Mouse (Mus musculus) granulocyte monocyte progenitor cell, adult 5-6 weeks (primary cell): ENCODE data around the gene Acrbp. TPM values are rescaled to one million over a fixed set of nuclear protein-coding genes. Genes with fewer than 3 reads are reported as not detected.
A peak's percentile ranks its signal among the peaks of the same experiment; 100 is the strongest.

ENCODE experiments used
- ATAC-seq: replicated peaks from 2 replicates; pipeline ENCODE4 v1.8.0; 2016; ENCODE audit warnings: mild to moderate bottlenecking, moderate TSS enrichment, inconsistent platforms; ENCODE audit not compliant: poor library complexity, severe bottlenecking
- total RNA-seq, 2 experiments: library from RNA; stranded (forward) in 1 of 2; stranded (reverse) in 1 of 2; fragments of 200-712, 200-1000 nt in 1 of 2; fragments of >200 nt in 1 of 2; fragmentation: Nextera tagmentation in 1 of 2; gene quantifications; 2 replicates each; pipeline ENCODE4 v1.2.3; 2014 to 2017

Acrbp gene
- total RNA-seq, 2 experiments from 2014 or later, result 1.3 to 10.6 TPM

- ATAC-seq, result no peak
Measured at GRCm38 (mm10) chr6:125097951-125098350, 48.5 kb downstream of the Acrbp start.

DNA sequence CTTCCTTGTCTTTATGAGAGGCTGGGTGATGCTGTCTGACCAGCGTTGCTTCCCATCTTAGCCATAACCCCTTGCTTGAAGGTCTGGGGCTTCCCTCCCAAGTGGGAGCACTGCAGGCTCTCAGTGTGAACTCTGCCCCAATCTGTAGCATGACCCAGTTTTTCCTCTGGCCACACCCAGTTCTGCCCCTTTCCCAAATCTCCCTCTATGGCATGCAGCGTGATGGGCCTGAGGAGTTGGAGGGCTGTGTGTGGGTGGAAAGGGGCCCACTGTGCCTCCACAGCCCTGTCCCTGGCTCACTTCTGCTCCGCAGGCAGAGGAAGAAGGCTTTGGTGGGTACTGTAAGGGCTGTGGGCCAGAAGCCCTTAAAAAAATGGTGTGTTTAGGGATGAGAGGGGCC is 49.0 kb downstream of the Acrbp start:
- ATAC-seq, result no peak

DNA sequence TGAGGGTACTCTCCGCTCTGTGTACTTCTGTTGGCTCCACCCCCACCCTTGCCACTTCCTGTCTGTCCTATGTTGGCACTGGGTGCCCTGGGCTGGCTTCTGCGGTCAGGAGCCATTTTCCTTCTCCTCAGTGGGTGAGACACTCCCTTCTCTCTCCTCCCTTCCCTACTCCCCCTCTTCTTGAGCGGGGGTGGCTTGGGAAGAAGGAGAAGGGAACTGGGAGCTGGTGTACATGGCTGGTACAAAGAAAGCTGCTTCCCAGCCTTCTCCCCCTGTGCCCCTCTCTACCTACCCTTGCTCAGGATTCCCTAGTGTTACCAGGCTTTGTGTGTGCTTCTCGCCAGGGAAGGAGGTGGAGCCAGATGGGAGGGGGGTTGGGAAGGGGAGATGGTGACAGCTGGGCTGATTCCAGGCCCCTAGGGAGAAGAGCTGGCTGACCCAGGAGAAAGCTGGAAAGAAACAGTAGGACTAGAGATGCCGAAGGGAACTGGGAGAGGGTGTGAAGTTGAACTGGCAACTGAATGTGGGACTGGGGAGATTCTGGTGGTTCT is 50.0 kb downstream of the Acrbp start:
- peak; percentile 48 for ATAC-seq

GRCm38 (mm10) chr6:125101444-125101843 is 52.0 kb downstream of the Acrbp start:
- no peak for ATAC-seq

DNA sequence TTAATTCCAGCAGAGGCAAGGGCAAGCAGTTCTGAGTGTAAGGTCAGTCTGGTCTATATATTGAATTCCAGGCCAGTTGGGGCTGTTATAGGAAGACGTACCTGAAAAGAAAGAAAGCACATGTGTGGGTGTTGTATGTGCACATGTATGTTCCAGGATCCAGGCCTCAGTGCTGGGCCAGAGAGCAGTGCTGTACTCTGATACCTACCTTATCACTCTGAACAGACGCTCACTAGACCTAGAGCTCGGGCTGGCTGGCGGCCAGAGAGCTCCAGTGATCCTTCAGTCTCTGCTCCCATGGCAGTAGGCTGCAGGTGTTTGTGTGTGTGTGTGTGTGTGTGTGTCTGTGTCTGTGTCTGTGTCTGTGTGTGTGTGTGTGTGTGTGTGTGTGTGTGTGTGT is 54.7 kb downstream of the Acrbp start:
- no peak for ATAC-seq

DNA sequence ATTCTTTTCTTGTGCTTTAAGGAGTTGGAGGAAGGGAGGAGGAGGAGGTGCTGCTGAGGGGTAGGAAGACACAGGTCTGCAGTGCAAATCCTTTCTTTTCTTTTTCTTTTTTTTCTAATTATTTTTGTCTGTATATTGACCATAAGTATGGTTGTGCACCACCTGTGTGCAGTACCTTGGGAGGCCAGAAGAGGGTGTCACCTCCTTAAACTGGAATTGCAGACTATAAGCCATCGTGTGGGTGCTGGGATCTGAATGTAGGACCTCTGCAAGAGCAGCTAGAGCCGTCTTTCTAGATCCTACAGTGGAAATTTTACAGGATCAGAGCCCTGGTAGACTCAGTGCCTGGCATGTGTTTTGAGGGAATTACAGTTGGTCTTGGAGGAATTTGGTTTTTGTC is 58.2 kb downstream of the Acrbp start:
- no peak for ATAC-seq

- no peak for ATAC-seq
Measured at GRCm38 (mm10) chr6:125109371-125109770, 59.9 kb downstream of the Acrbp start.

DNA sequence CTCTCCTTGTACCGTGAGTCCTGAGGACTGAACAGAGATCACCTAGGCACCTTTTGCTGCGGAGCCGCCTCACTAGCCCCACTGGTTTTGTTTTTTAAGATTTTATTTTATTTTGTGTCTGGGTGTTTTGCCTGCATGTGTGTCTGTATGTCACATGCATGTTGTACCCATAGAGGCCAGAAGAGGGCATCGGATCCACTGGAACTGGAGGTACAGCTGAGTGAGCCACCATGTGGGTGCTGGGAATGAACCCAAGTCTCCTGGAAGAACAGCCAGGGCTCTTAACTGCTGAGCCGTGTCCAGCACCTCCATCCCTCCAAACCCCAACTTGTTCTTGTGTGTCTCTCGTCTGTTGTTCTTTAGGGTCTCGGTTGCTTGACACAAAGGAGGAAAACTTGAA is 61.4 kb downstream of the Acrbp start:
- peak; percentile 41; the same call in 1 of the 2 replicates for ATAC-seq

GRCm38 (mm10) chr6:125112553-125112952 is 63.1 kb downstream of the Acrbp start:
- ATAC-seq, result peak; percentile 78

Other genes starting within 250 kb of the Acrbp start
- 3.1 and 5.2 TPM in 2 replicates for gene Spsb2, start 241.0 kb upstream of the Acrbp start, total RNA-seq (2014; fragmentation: Nextera tagmentation)
- gene Spsb2, start 241.0 kb upstream of the Acrbp start, total RNA-seq (2017), result 4.6 and 10.5 TPM in 2 replicates
- 357 and 379 TPM in 2 replicates for gene Tpi1, start 235.4 kb upstream of the Acrbp start, total RNA-seq (2014; fragmentation: Nextera tagmentation)
- gene Tpi1, start 235.4 kb upstream of the Acrbp start, total RNA-seq (2017), result 273 and 305 TPM in 2 replicates
- 88.8 and 89.4 TPM in 2 replicates for gene Usp5, start 220.2 kb upstream of the Acrbp start, total RNA-seq (2014; fragmentation: Nextera tagmentation)
- 93.5 and 98.6 TPM in 2 replicates for gene Usp5, start 220.2 kb upstream of the Acrbp start, total RNA-seq (2017)
- 86.1 and 89.0 TPM in 2 replicates for gene Cdca3, start 220.1 kb upstream of the Acrbp start, total RNA-seq (2014; fragmentation: Nextera tagmentation)
- 128 and 162 TPM in 2 replicates for gene Cdca3, start 220.1 kb upstream of the Acrbp start, total RNA-seq (2017)
- gene Gnb3, start 209.4 kb upstream of the Acrbp start, total RNA-seq (2014; fragmentation: Nextera tagmentation), result not detected in 2 replicates
- gene Gnb3, start 209.4 kb upstream of the Acrbp start, total RNA-seq (2017), result not detected in 2 replicates
- 1.4 and 4.3 TPM in 2 replicates for gene P3h3, start 191.9 kb upstream of the Acrbp start, total RNA-seq (2014; fragmentation: Nextera tagmentation)
- gene P3h3, start 191.9 kb upstream of the Acrbp start, total RNA-seq (2017), result 3.4 and 4.0 TPM in 2 replicates
- 2.0 TPM in 1 of 2 replicates, not detected in the other for gene Gpr162, start 185.7 kb upstream of the Acrbp start, total RNA-seq (2014; fragmentation: Nextera tagmentation)
- gene Gpr162, start 185.7 kb upstream of the Acrbp start, total RNA-seq (2017), result not detected in 2 replicates
- gene Cd4, start 161.5 kb upstream of the Acrbp start, total RNA-seq (2014; fragmentation: Nextera tagmentation), result 0.90 TPM in 1 of 2 replicates, not detected in the other
- 0.41 and 0.60 TPM in 2 replicates for gene Cd4, start 161.5 kb upstream of the Acrbp start, total RNA-seq (2017)
- gene Lag3, start 138.0 kb upstream of the Acrbp start, total RNA-seq (2014; fragmentation: Nextera tagmentation), result 1.4 and 3.8 TPM in 2 replicates
- gene Lag3, start 138.0 kb upstream of the Acrbp start, total RNA-seq (2017), result 1.4 and 9.6 TPM in 2 replicates
- gene Ptms, start 129.6 kb upstream of the Acrbp start, total RNA-seq (2014; fragmentation: Nextera tagmentation), result 16.1 and 21.9 TPM in 2 replicates
- gene Ptms, start 129.6 kb upstream of the Acrbp start, total RNA-seq (2017), result 18.5 and 33.0 TPM in 2 replicates
- gene Mlf2, start 118.3 kb upstream of the Acrbp start, total RNA-seq (2014; fragmentation: Nextera tagmentation), result 82.4 and 102 TPM in 2 replicates
- gene Mlf2, start 118.3 kb upstream of the Acrbp start, total RNA-seq (2017), result 49.5 and 79.7 TPM in 2 replicates
- 96.6 and 112 TPM in 2 replicates for gene Cops7a, start 84.2 kb upstream of the Acrbp start, total RNA-seq (2014; fragmentation: Nextera tagmentation)
- 48.8 and 52.0 TPM in 2 replicates for gene Cops7a, start 84.2 kb upstream of the Acrbp start, total RNA-seq (2017)
- not detected in 2 replicates for gene Pianp, start 53.0 kb upstream of the Acrbp start, total RNA-seq (2014; fragmentation: Nextera tagmentation)
- gene Pianp, start 53.0 kb upstream of the Acrbp start, total RNA-seq (2017), result not detected in 2 replicates
- 75.9 and 87.6 TPM in 2 replicates for gene Zfp384, start 40.5 kb upstream of the Acrbp start, total RNA-seq (2014; fragmentation: Nextera tagmentation)
- 24.3 and 31.9 TPM in 2 replicates for gene Zfp384, start 40.5 kb upstream of the Acrbp start, total RNA-seq (2017)
- 49.2 and 55.8 TPM in 2 replicates for gene Ing4, start 9.9 kb upstream of the Acrbp start, total RNA-seq (2014; fragmentation: Nextera tagmentation)
- gene Ing4, start 9.9 kb upstream of the Acrbp start, total RNA-seq (2017), result 34.7 and 40.2 TPM in 2 replicates
- gene Lpar5, start 18.2 kb downstream of the Acrbp start, total RNA-seq (2014; fragmentation: Nextera tagmentation), result 8.7 and 13.4 TPM in 2 replicates
- gene Lpar5, start 18.2 kb downstream of the Acrbp start, total RNA-seq (2017), result 2.7 and 5.2 TPM in 2 replicates
- gene Chd4, start 46.3 kb downstream of the Acrbp start, total RNA-seq (2014; fragmentation: Nextera tagmentation), result 136 and 161 TPM in 2 replicates
- 246 and 373 TPM in 2 replicates for gene Chd4, start 46.3 kb downstream of the Acrbp start, total RNA-seq (2017)
- gene Nop2, start 82.2 kb downstream of the Acrbp start, total RNA-seq (2014; fragmentation: Nextera tagmentation), result 65.6 and 82.8 TPM in 2 replicates
- 79.2 and 82.4 TPM in 2 replicates for gene Nop2, start 82.2 kb downstream of the Acrbp start, total RNA-seq (2017)
- 26.4 and 37.4 TPM in 2 replicates for gene Iffo1, start 95.6 kb downstream of the Acrbp start, total RNA-seq (2014; fragmentation: Nextera tagmentation)
- gene Iffo1, start 95.6 kb downstream of the Acrbp start, total RNA-seq (2017), result 11.8 and 14.0 TPM in 2 replicates
- gene Gapdh, start 116.8 kb downstream of the Acrbp start, total RNA-seq (2014; fragmentation: Nextera tagmentation), result 2,842 and 3,031 TPM in 2 replicates
- gene Gapdh, start 116.8 kb downstream of the Acrbp start, total RNA-seq (2017), result 1,694 and 2,022 TPM in 2 replicates
- 242 and 263 TPM in 2 replicates for gene Ncapd2, start 142.0 kb downstream of the Acrbp start, total RNA-seq (2014; fragmentation: Nextera tagmentation)
- 242 and 288 TPM in 2 replicates for gene Ncapd2, start 142.0 kb downstream of the Acrbp start, total RNA-seq (2017)
- gene Mrpl51, start 142.1 kb downstream of the Acrbp start, total RNA-seq (2014; fragmentation: Nextera tagmentation), result 117 and 197 TPM in 2 replicates
- 121 and 155 TPM in 2 replicates for gene Mrpl51, start 142.1 kb downstream of the Acrbp start, total RNA-seq (2017)
- 26.0 and 40.2 TPM in 2 replicates for gene Vamp1, start 165.9 kb downstream of the Acrbp start, total RNA-seq (2014; fragmentation: Nextera tagmentation)
- 6.3 and 7.1 TPM in 2 replicates for gene Vamp1, start 165.9 kb downstream of the Acrbp start, total RNA-seq (2017)
- gene Tapbpl, start 182.2 kb downstream of the Acrbp start, total RNA-seq (2014; fragmentation: Nextera tagmentation), result 13.8 TPM in 2 replicates
- gene Tapbpl, start 182.2 kb downstream of the Acrbp start, total RNA-seq (2017), result 16.5 and 17.7 TPM in 2 replicates
- 50.7 and 62.0 TPM in 2 replicates for gene Cd27, start 187.3 kb downstream of the Acrbp start, total RNA-seq (2014; fragmentation: Nextera tagmentation)
- gene Cd27, start 187.3 kb downstream of the Acrbp start, total RNA-seq (2017), result 34.7 and 55.2 TPM in 2 replicates
- gene Tuba3a, start 236.4 kb downstream of the Acrbp start, total RNA-seq (2014; fragmentation: Nextera tagmentation), result not detected in 2 replicates
- gene Tuba3a, start 236.4 kb downstream of the Acrbp start, total RNA-seq (2017), result not detected in 2 replicates